Mouse (Mus musculus): ENCODE data around the gene A26c2.

A26c2 gene

GRCm38 (mm10) chr7:62823573-62823972 is at the start of gene A26c2:
A26c2 (minus strand) TSS chr7:62823673.
- no peak for DNase-seq

GRCm38 (mm10) chr7:62851471-62851870 is 28.0 kb upstream of the A26c2 start:
- no peak for DNase-seq

All from lung, adult 18-20 months (tissue).